Mouse (Mus musculus): ENCODE results near the gene Olfr527.

Gene Olfr527

GRCm38 (mm10) chr7:140333717-140334116, at the start of gene Olfr527:
TSS of gene Olfr527 (plus strand) at chr7:140334017.
- DNase-seq: no peak

GRCm38 (mm10) chr7:140295746-140296145, 38.1 kb upstream of the Olfr527 start:
- DNase-seq: no peak

- no peak for DNase-seq
Observed at GRCm38 (mm10) chr7:140296876-140297275, 36.9 kb upstream of the Olfr527 start.

- DNase-seq: no peak
Observed at GRCm38 (mm10) chr7:140299416-140299815, 34.4 kb upstream of the Olfr527 start.

- DNase-seq: no peak
Observed at GRCm38 (mm10) chr7:140319861-140320385, 13.9 kb upstream of the Olfr527 start.

GRCm38 (mm10) chr7:140320558-140320957, 13.3 kb upstream of the Olfr527 start, which contains the start of gene Olfr525:
TSS of gene Olfr525 (plus strand) at chr7:140320858.
- DNase-seq: no peak

GRCm38 (mm10) chr7:140321135-140321534, 12.7 kb upstream of the Olfr527 start:
- DNase-seq: no peak

- DNase-seq: no peak
Observed at GRCm38 (mm10) chr7:140329766-140330304, 4.0 kb upstream of the Olfr527 start.

GRCm38 (mm10) chr7:140361571-140361970, 27.8 kb downstream of the Olfr527 start, which contains the start of gene Olfr60:
TSS of gene Olfr60 (minus strand) at chr7:140361671.
- DNase-seq: no peak

- DNase-seq: no peak
Observed at GRCm38 (mm10) chr7:140374300-140374699, 40.5 kb downstream of the Olfr527 start.

- no peak for DNase-seq
Observed at GRCm38 (mm10) chr7:140376231-140376630, 42.4 kb downstream of the Olfr527 start, which contains the start of gene Olfr530. TSS of gene Olfr530 (minus strand) at chr7:140376331.

- no peak for DNase-seq
Observed at GRCm38 (mm10) chr7:140376911-140377310, 43.1 kb downstream of the Olfr527 start.
